Mouse (Mus musculus) midbrain, embryonic 12.5 days (tissue): ENCODE measurements around the gene Ubap2l. TPM values are rescaled to one million over a fixed set of nuclear protein-coding genes. Genes with fewer than 3 reads are reported as not detected.
A peak's percentile ranks its signal among the peaks of the same experiment; 100 is the strongest.

Experiments used
- ATAC-seq: fragments of 200-750 bp; cut with Nextera tagmentation; 2 replicates; pipeline ENCODE4 v1.8.0; 2017; ENCODE audit warnings: low read depth, moderate TSS enrichment, moderate library complexity; ENCODE audit not compliant: low FRiP score
- H3K27ac ChIP-seq: fragments of 300-500 bp; sonication (generic); replicated peaks from 2 replicates; pipeline ENCODE4 v1.5.1; 2016; ENCODE audit warnings: mild to moderate bottlenecking
- H3K27me3 ChIP-seq: fragments of 300-500 bp; sonication (generic); 2 replicates; pipeline ENCODE4 v1.6.1; 2016; ENCODE audit warnings: mild to moderate bottlenecking
- H3K36me3 ChIP-seq: fragments of 300-500 bp; sonication (generic); 2 replicates; pipeline ENCODE4 v1.6.1; 2016
- H3K4me1 ChIP-seq: fragments of 300-500 bp; sonication (generic); 2 replicates; pipeline ENCODE4 v1.6.1; 2016
- H3K4me2 ChIP-seq: fragments of 300-500 bp; sonication (generic); replicated peaks from 2 replicates; pipeline ENCODE4 v1.6.1; 2016; ENCODE audit warnings: mild to moderate bottlenecking, moderate library complexity
- H3K4me3 ChIP-seq: fragments of 300-500 bp; sonication (generic); 2 replicates; pipeline ENCODE4 v1.5.1; 2016; ENCODE audit warnings: mild to moderate bottlenecking
- H3K9ac ChIP-seq: fragments of 300-500 bp; sonication (generic); replicated peaks from 2 replicates; pipeline ENCODE4 v1.6.1; 2016; ENCODE audit warnings: mild to moderate bottlenecking, moderate library complexity
- H3K9me3 ChIP-seq: fragments of 300-500 bp; sonication (generic); 2 replicates; pipeline ENCODE4 v1.6.1; 2016; ENCODE audit warnings: mild to moderate bottlenecking
- WGBS: fragments of 180-500 bp; shearing (Covaris S2); methylation state at CpG from one replicate; pipeline ENCODE4 v1.1.7; 2016; 5-methylcytosine and 5-hydroxymethylcytosine counted together
- polyA plus RNA-seq: library from polyadenylated mRNA; unstranded; fragments of >200 nt; fragmentation: Nextera tagmentation; extraction: Ambion mirVana; gene quantifications from 2 replicates; pipeline ENCODE4 v1.2.1, GENCODE M21; 2016

Gene Ubap2l
- polyA plus RNA-seq, 1 experiment from 2014 or later, result 207 TPM

DNA sequence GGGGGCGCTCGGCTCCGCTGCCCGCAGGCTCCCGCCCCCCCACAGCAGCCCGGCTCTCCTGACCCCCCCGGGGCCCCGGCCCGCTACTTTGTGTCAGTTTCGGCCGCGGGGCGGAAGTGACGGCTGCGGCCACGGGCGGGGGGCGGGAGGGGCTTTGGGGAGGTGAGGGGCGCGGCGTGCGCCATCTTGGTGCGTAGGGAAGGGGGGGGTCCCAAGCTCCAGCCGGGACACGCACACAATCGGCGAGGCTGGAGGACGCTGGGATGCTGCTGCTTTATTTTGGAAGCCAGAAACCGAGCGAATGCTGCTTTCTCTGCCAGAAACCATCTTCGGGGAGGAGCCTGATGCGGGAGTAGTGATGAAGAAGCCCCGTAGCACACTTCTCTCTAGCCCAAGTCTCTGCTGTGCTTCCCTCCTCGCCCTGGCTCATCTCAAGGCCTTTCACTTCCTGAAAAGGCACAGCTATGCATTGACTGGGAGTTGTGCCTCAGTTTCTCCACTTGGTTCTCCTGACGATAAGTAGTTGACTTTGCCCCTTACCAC, 89.1 kb downstream of the Ubap2l start, which contains the start of gene Atp8b2:
Atp8b2 (minus strand) TSS at position 288 of the 543 bp plus-strand sequence.
- 0 out of 2 replicates have a peak, but pooled peaks cover 7% of the 10 kb centered on the region for H3K27me3 ChIP-seq
- H3K4me3 ChIP-seq, result peak within 1 kb of the TSS; percentile 98
- peak within 1 kb of the TSS; percentile 97 for H3K4me2 ChIP-seq
- peak within 1 kb of the TSS; percentile 86 for H3K27ac ChIP-seq
- no peaks in the 10 kb centered on the region for H3K9me3 ChIP-seq
- H3K36me3 ChIP-seq, result peaks cover 12% of the 10 kb centered on the region
- peaks cover 49% of the 10 kb centered on the region for H3K4me1 ChIP-seq
- under 1% methylated on average over 26 of the region's 35 CpGs for WGBS
- H3K9ac ChIP-seq, result peak within 1 kb of the TSS; percentile 98
- peak; percentile 68 for ATAC-seq

DNA sequence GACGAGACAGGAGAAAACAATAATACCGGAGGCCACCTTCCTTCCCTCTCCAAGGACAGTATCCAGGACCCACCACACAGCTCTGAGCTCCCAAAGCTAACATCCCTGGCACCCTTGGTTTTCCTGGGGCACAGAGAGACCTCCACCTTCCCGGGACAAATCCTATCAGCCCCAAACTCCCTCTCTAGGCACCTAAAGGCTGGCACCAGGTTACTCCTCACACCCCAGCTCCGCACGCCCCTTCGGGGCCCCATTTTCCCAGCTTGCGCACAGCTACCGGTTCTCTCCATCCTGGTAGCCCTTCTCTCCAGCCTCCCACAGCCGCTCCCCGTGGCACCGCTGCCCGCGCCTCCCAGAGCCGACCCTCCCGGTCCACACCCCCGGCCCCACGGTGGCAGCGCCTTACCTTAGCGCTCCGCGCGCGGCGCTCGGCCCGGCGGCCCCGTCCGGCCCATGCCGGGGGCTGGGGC, 89.6 kb downstream of the Ubap2l start:
- peak overlapping the region; percentile 86 for H3K27ac ChIP-seq
- WGBS, result under 1% methylated on average over 30 of the region's 30 CpGs
- H3K9me3 ChIP-seq, result no peaks in the 10 kb centered on the region
- peak overlapping the region; percentile 98 for H3K9ac ChIP-seq
- H3K4me3 ChIP-seq, result peak overlapping the region; percentile 98
- ATAC-seq, result peak; percentile 27
- peaks cover 17% of the 10 kb centered on the region for H3K36me3 ChIP-seq
- 0 out of 2 replicates have a peak, but pooled peaks cover 7% of the 10 kb centered on the region for H3K27me3 ChIP-seq
- peaks cover 49% of the 10 kb centered on the region for H3K4me1 ChIP-seq
- H3K4me2 ChIP-seq, result peak overlapping the region; percentile 97

DNA sequence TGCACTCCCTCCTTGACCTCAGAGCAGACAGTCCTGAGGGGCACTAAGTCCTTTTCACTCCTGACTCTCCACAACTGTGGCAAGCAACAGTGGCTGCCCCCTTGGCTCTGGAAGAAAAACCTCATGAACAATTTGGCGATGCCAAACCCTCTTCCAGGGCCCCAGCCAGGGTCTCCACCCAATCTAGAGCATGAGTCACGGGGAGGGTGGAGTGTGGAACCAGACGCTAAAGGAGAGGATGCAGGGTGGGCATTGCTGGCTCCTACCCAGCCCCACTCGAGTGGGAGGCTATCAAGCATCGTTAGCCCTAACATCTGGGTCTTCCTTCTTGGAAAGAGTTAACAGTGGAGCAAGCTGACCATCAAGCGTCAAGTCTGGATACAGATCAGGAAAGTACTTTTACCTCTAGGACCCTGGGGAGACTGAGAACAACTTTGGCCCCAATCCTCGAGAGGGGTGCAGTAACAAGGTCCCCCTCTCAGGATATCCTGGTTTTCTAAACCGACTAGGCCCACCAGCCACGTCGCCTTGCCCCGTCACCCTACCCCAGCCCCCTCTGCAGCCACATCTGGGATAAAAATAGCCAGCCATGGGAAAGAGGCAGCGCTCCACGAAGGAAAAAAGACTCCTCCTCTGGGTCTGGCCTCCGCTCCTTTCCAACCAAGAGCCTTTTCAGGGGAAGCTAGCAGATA, 90.2 kb downstream of the Ubap2l start:
- peak overlapping the region; percentile 98 for H3K9ac ChIP-seq
- H3K27me3 ChIP-seq, result 0 out of 2 replicates have a peak, but pooled peaks cover 7% of the 10 kb centered on the region
- H3K4me1 ChIP-seq, result peaks cover 49% of the 10 kb centered on the region
- 14% methylated on average over 14 of the region's 14 CpGs for WGBS
- ATAC-seq, result no peak
- H3K36me3 ChIP-seq, result peaks cover 23% of the 10 kb centered on the region
- H3K4me2 ChIP-seq, result peak overlapping the region; percentile 97
- no peaks in the 10 kb centered on the region for H3K9me3 ChIP-seq
- peak overlapping the region; percentile 98 for H3K4me3 ChIP-seq
- peak overlapping the region; percentile 86 for H3K27ac ChIP-seq

DNA sequence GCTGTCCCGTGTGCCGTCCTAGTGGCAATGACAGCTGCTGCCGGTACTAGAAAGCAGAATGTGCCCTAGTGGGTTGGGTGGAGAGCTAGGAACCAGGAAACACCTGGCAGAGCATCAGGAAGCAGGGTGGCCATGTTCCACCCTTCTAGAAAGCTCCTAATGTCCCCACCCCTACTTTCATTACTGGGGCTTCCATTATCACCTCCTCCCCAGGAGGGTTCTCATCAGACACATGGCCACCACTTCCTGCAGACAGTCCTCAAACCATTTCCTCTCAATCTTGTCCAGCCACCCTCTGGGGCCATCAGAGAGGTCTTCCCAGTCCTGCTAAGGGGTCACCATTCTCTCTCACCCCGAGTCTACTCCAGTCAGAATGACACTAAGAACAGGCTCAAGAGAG, 91.0 kb downstream of the Ubap2l start:
- ATAC-seq, result no peak
- H3K27ac ChIP-seq, result 0 out of 2 replicates have a peak overlapping the region, but pooled peaks have one; percentile 86
- peaks cover 49% of the 10 kb centered on the region for H3K4me1 ChIP-seq
- peak overlapping the region; percentile 98 for H3K9ac ChIP-seq
- 69% methylated on average over 4 of the region's 4 CpGs for WGBS
- peaks cover 31% of the 10 kb centered on the region for H3K36me3 ChIP-seq
- 0 out of 2 replicates have a peak, but pooled peaks cover 7% of the 10 kb centered on the region for H3K27me3 ChIP-seq
- H3K9me3 ChIP-seq, result no peaks in the 10 kb centered on the region
- H3K4me2 ChIP-seq, result peak overlapping the region; percentile 97
- peak overlapping the region; percentile 98 for H3K4me3 ChIP-seq

DNA sequence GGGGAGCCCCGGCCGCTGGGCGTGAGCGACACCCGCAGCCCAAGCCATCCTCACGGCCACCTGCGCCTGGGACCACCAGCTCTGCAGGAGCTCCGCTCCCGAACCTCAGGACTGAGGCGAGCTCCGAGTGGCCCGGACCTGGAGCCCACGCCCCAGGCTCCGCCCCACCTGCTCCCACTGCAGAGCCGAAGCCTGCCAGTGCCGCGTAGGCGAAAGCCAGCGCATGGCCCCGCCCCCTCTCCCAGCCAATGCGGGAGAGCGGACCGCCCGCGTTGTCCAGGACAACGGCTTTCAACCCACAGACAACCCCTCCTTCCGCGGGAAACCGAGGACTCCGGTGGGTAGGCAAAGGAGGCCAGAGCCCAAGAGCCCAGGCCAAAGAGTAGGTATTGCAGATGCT, 92.0 kb downstream of the Ubap2l start:
- peak overlapping the region; percentile 98 for H3K4me3 ChIP-seq
- H3K4me1 ChIP-seq, result peaks cover 48% of the 10 kb centered on the region
- 0 out of 2 replicates have a peak, but pooled peaks cover 7% of the 10 kb centered on the region for H3K27me3 ChIP-seq
- 1% methylated on average over 27 of the region's 30 CpGs for WGBS
- H3K36me3 ChIP-seq, result peaks cover 40% of the 10 kb centered on the region
- H3K9me3 ChIP-seq, result no peaks in the 10 kb centered on the region
- H3K27ac ChIP-seq, result peak overlapping the region; percentile 64
- H3K9ac ChIP-seq, result peak overlapping the region; percentile 80
- H3K4me2 ChIP-seq, result peak overlapping the region; percentile 97
- peak; percentile 87 for ATAC-seq

DNA sequence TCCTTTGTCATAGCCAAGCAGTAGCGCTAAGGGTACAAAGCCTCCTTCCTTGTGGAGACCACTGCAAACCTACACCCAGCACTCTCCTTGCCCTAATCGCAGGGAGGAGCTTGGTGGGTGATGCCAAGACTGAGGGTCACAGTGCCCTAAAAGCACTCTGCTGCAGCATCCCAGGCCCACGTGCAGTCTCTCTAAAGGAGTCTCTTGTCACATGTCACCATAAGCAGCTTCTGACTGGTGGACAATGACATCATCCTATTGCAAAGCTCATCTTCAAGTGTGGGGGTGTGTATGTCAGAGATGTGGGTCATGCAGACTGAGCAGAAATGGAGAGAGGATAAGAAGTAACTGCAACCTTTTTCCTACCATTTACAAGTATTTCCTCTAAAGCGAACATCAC, 93.0 kb downstream of the Ubap2l start:
- peaks cover 48% of the 10 kb centered on the region for H3K36me3 ChIP-seq
- H3K9ac ChIP-seq, result no peak overlapping the region; the same call in 1 of the 2 replicates
- WGBS, result 69% methylated on average over 4 of the region's 4 CpGs
- peak overlapping the region; percentile 97 for H3K4me2 ChIP-seq
- no peak overlapping the region for H3K4me3 ChIP-seq
- no peaks in the 10 kb centered on the region for H3K9me3 ChIP-seq
- 0 out of 2 replicates have a peak, but pooled peaks cover 7% of the 10 kb centered on the region for H3K27me3 ChIP-seq
- peaks cover 38% of the 10 kb centered on the region for H3K4me1 ChIP-seq
- H3K27ac ChIP-seq, result no peak overlapping the region
- ATAC-seq, result no peak

DNA sequence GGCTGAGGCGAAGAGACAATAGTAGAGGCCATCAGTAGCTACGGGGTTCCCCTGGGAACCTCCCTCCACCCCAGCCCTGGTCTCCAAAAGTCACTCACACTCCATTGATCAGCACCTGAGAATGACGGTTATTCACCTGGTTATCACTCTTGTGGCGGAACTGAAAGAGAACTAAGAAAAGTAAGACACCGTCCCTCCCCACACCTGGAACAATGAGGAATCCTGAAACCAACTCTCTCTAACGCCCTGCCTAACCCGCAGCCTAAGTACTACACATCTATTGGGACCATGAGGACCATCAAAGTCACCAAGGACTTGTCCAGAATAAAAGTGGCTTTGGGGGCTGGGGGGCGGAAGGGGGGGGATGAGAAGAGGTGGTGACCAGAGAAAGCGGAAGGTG, 94.5 kb downstream of the Ubap2l start:
- Histone ChIP-seq H3K27me3 (0 out of 2 replicates have a peak, but pooled peaks cover 7% of the 10 kb centered on the region), H3K36me3 (peaks cover 63% of the 10 kb centered on the region), H3K9ac (no peak overlapping the region), H3K4me1 (peaks cover 33% of the 10 kb centered on the region), H3K4me3 (no peak overlapping the region), H3K27ac (no peak overlapping the region), H3K4me2 (no peak overlapping the region), H3K9me3 (no peaks in the 10 kb centered on the region)
- WGBS, result 95% methylated on average over 9 of the region's 9 CpGs
- ATAC-seq, result no peak

DNA sequence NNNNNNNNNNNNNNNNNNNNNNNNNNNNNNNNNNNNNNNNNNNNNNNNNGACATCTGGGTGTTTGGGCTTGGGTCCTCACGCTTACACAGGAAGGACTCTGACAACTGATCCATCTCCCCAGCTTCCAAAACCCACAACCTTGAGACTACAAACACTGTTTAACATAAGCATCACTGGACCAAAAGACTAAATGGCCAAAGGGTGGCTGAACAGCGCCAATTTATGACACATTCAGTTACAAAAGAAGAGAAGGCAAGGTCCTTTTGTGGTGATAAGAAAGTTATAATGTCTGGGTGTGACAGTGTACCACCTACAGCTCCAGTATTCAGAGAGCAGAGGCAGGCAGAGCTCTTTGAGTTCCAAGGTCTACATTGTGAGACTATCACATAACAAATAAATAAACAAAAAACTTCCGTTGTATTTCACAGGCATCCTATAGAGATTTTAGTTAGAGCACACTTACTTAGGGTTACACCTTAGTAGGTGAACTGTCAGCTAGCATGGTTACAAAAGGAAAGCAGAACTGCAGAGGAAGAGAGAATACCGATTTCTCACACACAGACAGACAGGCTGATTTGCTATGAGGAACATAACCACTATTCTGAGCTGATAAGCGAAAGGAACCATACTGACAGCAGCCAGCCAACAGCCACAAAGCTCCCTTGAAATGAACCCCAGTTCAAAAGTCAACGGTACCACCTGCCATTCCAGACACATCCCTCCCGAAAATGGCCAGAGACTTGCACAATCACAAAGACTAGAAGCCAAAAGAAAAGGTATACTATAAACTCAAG, 96.1 kb downstream of the Ubap2l start:
- 95% methylated on average over 7 of the region's 7 CpGs for WGBS
- H3K27me3 ChIP-seq, result 0 out of 2 replicates have a peak, but pooled peaks cover under 1% of the 10 kb centered on the region
- H3K27ac ChIP-seq, result no peak overlapping the region
- no peak overlapping the region for H3K4me3 ChIP-seq
- H3K4me2 ChIP-seq, result no peak overlapping the region
- no peak for ATAC-seq
- peaks cover 23% of the 10 kb centered on the region for H3K4me1 ChIP-seq
- H3K9me3 ChIP-seq, result no peaks in the 10 kb centered on the region
- peaks cover 78% of the 10 kb centered on the region for H3K36me3 ChIP-seq
- H3K9ac ChIP-seq, result no peak overlapping the region

DNA sequence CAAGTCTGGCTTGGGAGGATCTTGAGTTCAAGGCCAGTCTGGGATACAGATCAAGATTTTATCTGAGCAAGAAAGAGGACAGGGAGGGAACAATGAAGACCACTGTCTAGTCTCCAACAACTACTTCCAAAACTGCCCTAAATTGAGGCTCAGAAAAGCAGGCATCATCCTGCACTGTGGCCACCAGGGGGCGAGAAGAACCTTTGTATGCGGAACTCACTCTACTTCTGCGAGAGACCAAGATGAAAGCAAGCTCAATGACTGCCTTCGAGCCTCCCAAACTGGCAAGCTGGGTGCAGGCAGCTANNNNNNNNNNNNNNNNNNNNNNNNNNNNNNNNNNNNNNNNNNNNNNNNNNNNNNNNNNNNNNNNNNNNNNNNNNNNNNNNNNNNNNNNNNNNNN, 99.0 kb downstream of the Ubap2l start:
- no peak overlapping the region for H3K4me3 ChIP-seq
- no peak overlapping the region for H3K4me2 ChIP-seq
- H3K4me1 ChIP-seq, result no peaks in the 10 kb centered on the region
- no peaks in the 10 kb centered on the region for H3K27me3 ChIP-seq
- WGBS, result 3% methylated on average over 4 of the region's 4 CpGs
- ATAC-seq, result no peak
- H3K9ac ChIP-seq, result no peak overlapping the region
- peaks cover 97% of the 10 kb centered on the region for H3K36me3 ChIP-seq
- H3K9me3 ChIP-seq, result no peaks in the 10 kb centered on the region
- no peak overlapping the region for H3K27ac ChIP-seq
